Mouse (Mus musculus) midbrain, embryonic 14.5 days (tissue): ENCODE data around the gene Mgl2. TPM values are rescaled to one million over a fixed set of nuclear protein-coding genes. Genes with fewer than 3 reads are reported as not detected.

Experiments
- ATAC-seq: fragments of 200-750 bp; cut with Nextera tagmentation; 2 replicates; pipeline ENCODE4 v1.8.0; 2017; ENCODE audit warnings: moderate number of reproducible peaks, moderate library complexity; ENCODE audit not compliant: low FRiP score, low TSS enrichment
- DNase-seq: peaks from one replicate; pipeline ENCODE4 v3.0.0-alpha.2; 2015
- H3K27ac ChIP-seq: fragments of 300-500 bp; sonication (generic); replicated peaks from 2 replicates; pipeline ENCODE4 v1.5.1; 2014; ENCODE audit warnings: mild to moderate bottlenecking, low read depth, low read length, moderate library complexity
- H3K27me3 ChIP-seq: fragments of 300-500 bp; sonication (generic); 2 replicates; pipeline ENCODE4 v1.6.1; 2014; ENCODE audit warnings: low read length, control low read depth, mixed read lengths; ENCODE audit not compliant: control insufficient read depth, insufficient read depth
- H3K36me3 ChIP-seq: fragments of 300-500 bp; sonication (generic); 2 replicates; pipeline ENCODE4 v1.6.1; 2014; ENCODE audit warnings: low read length, control low read depth; ENCODE audit not compliant: control insufficient read depth, insufficient read depth
- H3K4me1 ChIP-seq: fragments of 300-500 bp; sonication (generic); 2 replicates; pipeline ENCODE4 v1.6.1; 2014; ENCODE audit warnings: mild to moderate bottlenecking, antibody characterized with exemption, low read length, control low read depth; ENCODE audit not compliant: control insufficient read depth, insufficient read depth
- H3K4me2 ChIP-seq: fragments of 300-500 bp; sonication (generic); 2 replicates; pipeline ENCODE4 v1.6.1; 2014; ENCODE audit warnings: mild to moderate bottlenecking, low read length, moderate library complexity
- H3K4me3 ChIP-seq: fragments of 300-500 bp; sonication (generic); replicated peaks from 2 replicates; pipeline ENCODE4 v1.5.1; 2014; ENCODE audit warnings: low read depth, low read length
- H3K9ac ChIP-seq: fragments of 300-500 bp; sonication (generic); replicated peaks from 2 replicates; pipeline ENCODE4 v1.6.1; 2014; ENCODE audit warnings: mild to moderate bottlenecking, low read length, moderate library complexity
- H3K9me3 ChIP-seq: fragments of 300-500 bp; sonication (generic); 2 replicates; pipeline ENCODE4 v1.6.1; 2016; ENCODE audit warnings: low read length, control low read depth, mixed read lengths; ENCODE audit not compliant: control insufficient read depth
- WGBS: fragments of 180-500 bp; shearing (Covaris S2); extraction: QIAGEN DNeasy Blood & Tissue Kit; methylation state at CpG from one replicate; pipeline ENCODE4 v1.1.7; 2014; 5-methylcytosine and 5-hydroxymethylcytosine counted together
- polyA plus RNA-seq: library from polyadenylated mRNA; unstranded; fragments of >200 nt; fragmentation: Nextera tagmentation; extraction: Ambion mirVana; gene quantifications from 2 replicates; pipeline ENCODE4 v1.2.1, GENCODE M21; 2014

The Mgl2 gene
- 0.75 TPM in 1 of 2 replicates, not detected in the other for polyA plus RNA-seq

DNA sequence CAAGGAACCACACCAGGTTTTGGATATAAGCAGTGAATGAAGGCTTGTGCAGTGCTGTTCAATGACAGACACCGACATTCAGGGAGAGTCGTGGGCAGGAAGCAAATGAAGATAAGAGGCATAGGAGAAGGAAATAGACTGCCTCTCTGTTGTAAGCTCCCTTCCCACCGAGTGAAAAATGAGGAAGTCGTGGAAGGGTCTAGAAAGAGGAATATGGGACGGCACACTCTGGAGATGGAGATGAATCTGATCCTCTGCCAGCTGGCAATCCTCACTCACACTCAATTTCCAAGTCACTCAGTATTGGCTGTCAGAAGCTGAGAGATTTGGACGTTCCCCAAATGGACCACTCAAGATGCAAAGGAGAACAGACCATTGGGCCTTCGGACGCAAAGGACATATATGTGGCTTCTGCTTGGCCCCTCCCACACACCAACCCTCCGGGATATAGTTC lies at the start of gene Mgl2:
Gene Mgl2, plus strand, starts transcription at position 404 of the 454 bp plus-strand sequence.
- ATAC-seq (no peak), DNase-seq (no peak)
- Histone ChIP-seq H3K36me3 (no peaks in the 10 kb centered on the region), H3K9me3 (no peaks in the 10 kb centered on the region), H3K4me3 (no peak within 1 kb of the TSS), H3K4me1 (no peaks in the 10 kb centered on the region), H3K27me3 (no peaks in the 10 kb centered on the region), H3K4me2 (no peak within 1 kb of the TSS), H3K9ac (no peak within 1 kb of the TSS), H3K27ac (no peak within 1 kb of the TSS)
- 88% methylated on average over 9 of the region's 9 CpGs for WGBS

DNA sequence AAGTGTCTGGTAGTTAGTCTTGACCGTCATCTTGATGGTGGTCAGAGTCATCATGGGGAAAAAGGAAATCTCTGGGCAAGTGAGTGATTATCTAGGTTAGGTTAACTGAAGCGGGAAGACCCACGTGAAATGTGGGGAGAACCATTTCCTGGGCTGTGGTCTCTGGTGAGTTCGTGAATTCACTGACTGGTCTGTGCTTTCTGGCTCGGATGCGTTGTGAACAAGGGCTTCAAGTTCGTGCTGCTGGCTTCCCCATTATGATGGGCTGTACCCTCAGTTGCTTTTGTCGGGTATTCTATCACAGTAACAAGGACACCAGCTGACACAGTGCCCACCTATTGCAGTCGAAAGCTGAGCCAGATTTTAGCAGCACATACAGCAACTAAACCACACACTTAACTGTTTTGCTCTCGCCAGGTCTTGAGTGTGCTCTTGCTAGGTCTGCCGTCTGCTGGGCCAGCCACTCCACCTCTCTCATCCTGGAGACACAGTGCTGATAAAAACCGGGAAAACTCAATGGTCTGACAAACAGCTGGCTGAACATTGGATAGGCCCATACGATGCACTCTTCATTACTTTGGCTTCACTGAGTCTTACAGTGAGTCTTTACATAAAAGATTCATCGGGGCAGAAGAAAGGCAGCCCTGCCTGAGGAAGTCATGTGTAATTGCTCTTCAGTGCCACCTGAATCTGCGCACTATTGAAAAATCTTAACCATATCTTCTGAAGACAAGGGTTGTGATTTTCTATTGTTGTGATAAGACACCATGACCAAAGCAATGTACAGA lies 49.1 kb upstream of the Mgl2 start:
- DNase-seq (no peak), ATAC-seq (no peak)
- Histone ChIP-seq H3K9me3 (no peaks in the 10 kb centered on the region), H3K36me3 (no peaks in the 10 kb centered on the region), H3K27me3 (no peaks in the 10 kb centered on the region), H3K4me3 (no peak overlapping the region), H3K27ac (no peak overlapping the region), H3K4me1 (no peaks in the 10 kb centered on the region), H3K9ac (no peak overlapping the region), H3K4me2 (no peak overlapping the region)
- WGBS = 88% methylated on average over 15 of the region's 15 CpGs

DNA sequence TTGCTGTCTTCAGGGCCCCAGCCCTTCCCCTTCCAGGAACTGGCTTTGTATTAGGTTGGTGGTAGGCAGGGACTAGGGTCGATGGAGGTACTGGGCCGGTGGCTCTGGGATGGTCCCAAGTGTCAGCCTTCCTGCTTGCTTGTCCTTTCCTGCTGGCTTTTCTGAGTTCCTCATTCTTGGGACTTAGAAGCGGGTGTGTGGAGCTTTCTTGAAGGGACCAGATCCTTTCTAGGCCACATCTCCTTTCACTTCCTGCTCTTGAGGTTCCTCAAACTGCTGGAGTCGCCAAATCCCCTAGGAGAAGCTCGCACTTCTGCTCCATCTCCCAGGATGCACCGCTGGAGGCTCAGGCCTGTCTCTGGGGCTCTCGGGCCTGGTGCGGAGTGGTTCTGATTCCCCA lies 45.6 kb upstream of the Mgl2 start:
- no peaks in the 10 kb centered on the region for H3K27me3 ChIP-seq
- H3K9ac ChIP-seq = no peak overlapping the region
- H3K4me3 ChIP-seq = no peak overlapping the region
- H3K36me3 ChIP-seq = no peaks in the 10 kb centered on the region
- 88% methylated on average over 8 of the region's 8 CpGs for WGBS
- no peak for DNase-seq
- no peak overlapping the region for H3K27ac ChIP-seq
- ATAC-seq = no peak
- H3K9me3 ChIP-seq = no peaks in the 10 kb centered on the region
- H3K4me2 ChIP-seq = no peak overlapping the region
- H3K4me1 ChIP-seq = no peaks in the 10 kb centered on the region

DNA sequence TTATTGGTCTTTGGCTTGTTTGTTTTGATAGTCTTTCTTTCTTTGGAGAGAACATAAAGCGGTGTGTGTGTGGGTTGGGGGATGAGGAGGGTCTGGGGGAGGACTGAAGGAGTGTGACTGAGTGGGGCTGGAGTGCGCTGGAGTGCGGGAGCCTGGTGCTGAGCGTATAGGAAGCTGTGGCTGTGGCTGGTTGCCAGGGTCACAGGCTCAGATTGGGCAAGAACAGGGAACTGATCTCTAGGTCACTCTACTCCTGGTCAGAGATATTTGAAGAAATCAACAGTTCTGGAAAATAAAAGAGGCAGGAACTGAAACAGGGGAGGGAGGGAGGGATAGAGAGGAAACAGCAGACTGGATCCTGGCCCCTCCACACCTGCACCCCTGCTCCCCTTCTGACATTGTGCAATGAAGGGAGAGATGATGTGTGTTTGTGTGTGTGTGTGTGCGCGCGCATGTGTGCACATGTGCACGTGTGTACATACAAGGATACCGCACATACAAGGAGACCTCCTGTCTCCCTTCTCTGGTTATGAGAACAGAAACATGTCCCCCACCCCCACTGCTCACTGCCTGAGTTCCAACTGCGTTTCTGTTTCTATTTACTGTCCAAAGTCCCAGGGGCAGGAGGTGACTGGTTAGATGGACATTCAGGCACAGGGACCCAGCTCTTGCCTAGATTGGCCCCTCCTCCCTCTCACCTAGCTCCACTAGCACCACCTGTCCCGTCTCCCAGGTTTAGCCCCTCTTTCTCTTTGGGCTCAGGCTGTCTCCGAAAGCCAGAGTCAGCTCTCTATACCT lies 37.9 kb upstream of the Mgl2 start, which contains the start of gene Asgr2:
Gene Asgr2, plus strand, starts transcription at position 659 of the 798 bp plus-strand sequence.
- DNase-seq (no peak), ATAC-seq (no peak)
- no peaks in the 10 kb centered on the region for H3K27me3 ChIP-seq
- no peak within 1 kb of the TSS for H3K27ac ChIP-seq
- no peak within 1 kb of the TSS for H3K4me2 ChIP-seq
- WGBS = 83% methylated on average over 12 of the region's 12 CpGs
- no peaks in the 10 kb centered on the region for H3K4me1 ChIP-seq
- H3K9me3 ChIP-seq = no peaks in the 10 kb centered on the region
- H3K4me3 ChIP-seq = no peak within 1 kb of the TSS
- no peaks in the 10 kb centered on the region for H3K36me3 ChIP-seq
- H3K9ac ChIP-seq = no peak within 1 kb of the TSS

DNA sequence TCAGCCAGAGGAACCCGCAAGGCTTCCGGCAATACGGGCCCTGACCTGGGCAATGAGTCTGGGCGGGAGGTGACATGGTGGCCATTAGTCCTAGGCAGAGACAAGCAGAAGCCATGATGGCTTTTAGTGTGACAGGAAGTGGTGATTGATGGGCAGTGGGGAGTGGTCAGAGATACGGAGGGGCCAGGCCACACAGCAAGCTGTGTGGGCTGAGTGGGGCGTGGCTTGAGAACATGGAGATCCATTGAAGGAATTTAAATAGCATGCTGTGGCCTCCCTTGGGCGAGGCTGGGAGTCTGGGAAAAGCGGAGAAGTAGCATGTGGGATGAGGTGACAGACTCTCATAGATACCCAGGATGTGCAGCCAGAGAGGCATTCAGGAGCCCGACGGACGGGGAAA lies 32.7 kb upstream of the Mgl2 start:
- no peaks in the 10 kb centered on the region for H3K36me3 ChIP-seq
- H3K27ac ChIP-seq = no peak overlapping the region
- ATAC-seq (no peak), DNase-seq (no peak)
- WGBS = 85% methylated on average over 11 of the region's 11 CpGs
- H3K4me1 ChIP-seq = no peaks in the 10 kb centered on the region
- no peaks in the 10 kb centered on the region for H3K27me3 ChIP-seq
- no peak overlapping the region for H3K4me3 ChIP-seq
- H3K4me2 ChIP-seq = no peak overlapping the region
- no peak overlapping the region for H3K9ac ChIP-seq
- H3K9me3 ChIP-seq = no peaks in the 10 kb centered on the region

DNA sequence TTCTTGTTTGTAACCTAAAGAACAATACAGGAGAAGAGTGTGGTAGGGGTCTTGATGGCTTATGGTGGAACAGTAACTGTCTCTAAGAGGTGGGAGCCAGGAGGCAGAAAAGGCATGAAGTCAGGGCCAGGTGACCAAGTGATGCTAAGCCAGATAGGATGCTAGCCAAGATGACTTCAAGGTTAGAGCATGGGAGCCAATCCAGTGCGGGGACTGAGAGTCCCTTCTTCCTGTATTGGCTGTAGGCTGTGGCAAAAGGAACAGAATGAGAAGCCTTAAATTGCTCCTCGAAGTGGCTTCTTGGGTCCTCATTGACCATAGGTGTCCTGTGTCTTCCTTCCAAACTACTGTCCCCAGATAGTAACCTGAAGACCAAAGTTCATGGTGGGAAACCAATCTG lies 31.0 kb upstream of the Mgl2 start:
- Histone ChIP-seq H3K4me2 (no peak overlapping the region), H3K9me3 (no peaks in the 10 kb centered on the region), H3K36me3 (no peaks in the 10 kb centered on the region), H3K27ac (no peak overlapping the region), H3K4me1 (no peaks in the 10 kb centered on the region), H3K9ac (no peak overlapping the region), H3K27me3 (no peaks in the 10 kb centered on the region), H3K4me3 (no peak overlapping the region)
- WGBS = 86% methylated on average over 2 of the region's 2 CpGs
- ATAC-seq (no peak), DNase-seq (no peak)

DNA sequence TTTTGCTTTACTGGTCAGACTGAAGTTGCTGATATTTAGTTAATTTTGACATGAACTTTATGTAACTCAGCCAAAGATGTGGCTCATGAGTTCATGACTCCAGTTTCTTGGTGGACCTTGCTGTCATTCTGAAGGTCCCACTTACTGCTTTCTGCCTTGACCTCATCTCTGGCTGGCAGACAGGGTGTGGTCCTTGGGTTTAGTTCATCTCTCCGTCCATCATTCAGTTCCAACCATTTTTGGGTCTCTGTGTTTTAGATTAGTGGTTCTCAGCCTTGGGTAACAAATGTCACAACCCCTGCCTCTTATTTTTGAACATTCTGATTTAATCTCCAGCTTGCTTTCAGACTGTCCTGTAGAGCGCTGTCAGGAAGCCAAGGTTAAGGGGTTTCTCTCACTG lies 30.3 kb upstream of the Mgl2 start:
- 85% methylated on average over 2 of the region's 2 CpGs for WGBS
- ATAC-seq = no peak

DNA sequence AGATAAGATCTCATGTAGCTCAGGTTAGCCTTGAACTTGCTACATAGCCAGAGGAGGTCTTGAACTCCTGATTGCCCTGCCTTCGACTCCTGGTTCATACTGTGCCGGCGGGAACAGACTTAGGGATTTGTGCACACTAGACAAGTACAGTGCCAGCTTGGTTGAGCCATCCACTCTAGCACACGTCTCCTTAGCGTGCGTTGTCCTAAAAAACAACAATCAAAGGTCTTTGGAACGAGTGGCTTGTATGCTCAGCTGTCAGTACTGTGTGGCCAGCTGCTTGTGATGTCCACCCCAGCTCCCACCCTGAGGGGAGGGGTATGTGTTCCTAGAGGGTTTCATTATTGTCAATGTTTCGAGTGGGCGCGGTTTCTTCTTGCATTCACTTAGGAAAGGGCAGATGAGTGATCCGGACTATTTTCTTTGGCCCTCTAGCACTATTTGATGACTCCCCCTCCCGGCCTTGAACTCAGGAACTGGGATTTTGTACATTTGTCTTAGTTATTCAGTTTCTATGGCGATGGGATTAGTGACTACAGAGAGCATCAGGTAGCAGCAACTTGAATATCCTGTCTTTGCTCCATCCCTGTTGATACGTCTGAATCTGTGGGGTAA lies 26.3 kb upstream of the Mgl2 start:
- ATAC-seq (no peak), DNase-seq (no peak)
- WGBS = 80% methylated on average over 14 of the region's 14 CpGs
- H3K4me1 ChIP-seq = no peaks in the 10 kb centered on the region
- no peak overlapping the region for H3K4me3 ChIP-seq
- H3K4me2 ChIP-seq = no peak overlapping the region
- H3K27ac ChIP-seq = no peak overlapping the region
- no peaks in the 10 kb centered on the region for H3K27me3 ChIP-seq
- no peaks in the 10 kb centered on the region for H3K9me3 ChIP-seq
- H3K9ac ChIP-seq = no peak overlapping the region
- H3K36me3 ChIP-seq = no peaks in the 10 kb centered on the region

More for the DNA sequence above, 30.3 kb upstream of the Mgl2 start:
- no peak overlapping the region for H3K27ac ChIP-seq
- no peak overlapping the region for H3K4me2 ChIP-seq
- H3K4me1 ChIP-seq = no peaks in the 10 kb centered on the region
- H3K27me3 ChIP-seq = no peaks in the 10 kb centered on the region
- H3K9ac ChIP-seq = no peak overlapping the region
- H3K4me3 ChIP-seq = no peak overlapping the region
- no peaks in the 10 kb centered on the region for H3K36me3 ChIP-seq
- DNase-seq = no peak
- H3K9me3 ChIP-seq = no peaks in the 10 kb centered on the region
